Mouse (Mus musculus): ENCODE data around the gene Tpk1.

The Tpk1 gene

GRCm38 (mm10) chr6:43363291-43363820, 302.7 kb downstream of the Tpk1 start:
- no peak for DNase-seq (ENCODE audit: inconsistent age in 2 of 2, low spot score in 1 of 2)

- DNase-seq (ENCODE audit: inconsistent age in 2 of 2, low spot score in 1 of 2): no peak
Measured at GRCm38 (mm10) chr6:43361248-43361647, 304.8 kb downstream of the Tpk1 start.

GRCm38 (mm10) chr6:43360214-43360613, 305.9 kb downstream of the Tpk1 start:
- DNase-seq (ENCODE audit: inconsistent age in 2 of 2, low spot score in 1 of 2): no peak

- DNase-seq (ENCODE audit: inconsistent age in 2 of 2, low spot score in 1 of 2): no peak
Measured at GRCm38 (mm10) chr6:43354562-43355241, 311.4 kb downstream of the Tpk1 start.

GRCm38 (mm10) chr6:43353446-43353845, 312.6 kb downstream of the Tpk1 start:
- DNase-seq (ENCODE audit: inconsistent age in 2 of 2, low spot score in 1 of 2): no peak

- DNase-seq (ENCODE audit: inconsistent age in 2 of 2, low spot score in 1 of 2): no peak
Measured at GRCm38 (mm10) chr6:43349083-43349482, 317.0 kb downstream of the Tpk1 start.

GRCm38 (mm10) chr6:43347637-43348036, 318.4 kb downstream of the Tpk1 start:
- DNase-seq (ENCODE audit: inconsistent age in 2 of 2, low spot score in 1 of 2): no peak

- DNase-seq (ENCODE audit: inconsistent age in 2 of 2, low spot score in 1 of 2): no peak
Measured at GRCm38 (mm10) chr6:43343006-43343405, 323.1 kb downstream of the Tpk1 start.

- DNase-seq (ENCODE audit: inconsistent age in 2 of 2, low spot score in 1 of 2): no peak
Measured at GRCm38 (mm10) chr6:43342386-43342785, 323.7 kb downstream of the Tpk1 start.

GRCm38 (mm10) chr6:43338804-43339203, 327.3 kb downstream of the Tpk1 start:
- no peak for DNase-seq (ENCODE audit: inconsistent age in 2 of 2, low spot score in 1 of 2)

GRCm38 (mm10) chr6:43337491-43337961, 328.6 kb downstream of the Tpk1 start:
- DNase-seq (ENCODE audit: inconsistent age in 2 of 2, low spot score in 1 of 2): no peak

GRCm38 (mm10) chr6:43335619-43336234, 330.4 kb downstream of the Tpk1 start:
- DNase-seq (ENCODE audit: inconsistent age in 2 of 2, low spot score in 1 of 2): no peak

GRCm38 (mm10) chr6:43333479-43333878, 332.6 kb downstream of the Tpk1 start:
- DNase-seq (ENCODE audit: inconsistent age in 2 of 2, low spot score in 1 of 2): peak; percentile 13 to 37

GRCm38 (mm10) chr6:43312961-43313656, 353.0 kb downstream of the Tpk1 start:
- DNase-seq (ENCODE audit: inconsistent age in 2 of 2, low spot score in 1 of 2): peak in 1 of 2 experiments; percentile 41

GRCm38 (mm10) chr6:43312546-43312945, 353.5 kb downstream of the Tpk1 start:
- DNase-seq (ENCODE audit: inconsistent age in 2 of 2, low spot score in 1 of 2): no peak

- DNase-seq (ENCODE audit: inconsistent age in 2 of 2, low spot score in 1 of 2): no peak
Measured at GRCm38 (mm10) chr6:43310071-43310470, 356.0 kb downstream of the Tpk1 start.

GRCm38 (mm10) chr6:43309454-43309853, 356.6 kb downstream of the Tpk1 start, which contains the start of gene Nobox:
Nobox (minus strand) TSS chr6:43309554.
- DNase-seq (ENCODE audit: inconsistent age in 2 of 2, low spot score in 1 of 2): no peak

- no peak for DNase-seq (ENCODE audit: inconsistent age in 2 of 2, low spot score in 1 of 2)
Measured at GRCm38 (mm10) chr6:43297508-43297850, 368.6 kb downstream of the Tpk1 start.

GRCm38 (mm10) chr6:43296798-43297507, 369.1 kb downstream of the Tpk1 start:
- peak in 1 of 2 experiments; percentile 76 for DNase-seq (ENCODE audit: inconsistent age in 2 of 2, low spot score in 1 of 2)

- no peak for DNase-seq (ENCODE audit: inconsistent age in 2 of 2, low spot score in 1 of 2)
Measured at GRCm38 (mm10) chr6:43295908-43296307, 370.2 kb downstream of the Tpk1 start.

All from adrenal gland, adult (tissue).